Mouse (Mus musculus) hindbrain, embryonic 13.5 days (tissue): Measurements from ENCODE around the gene Rai1. TPM values are rescaled to one million over a fixed set of nuclear protein-coding genes. Genes with fewer than 3 reads are reported as not detected.

ENCODE experiments used
- ATAC-seq: fragments of 200-750 bp; cut with Nextera tagmentation; 2 replicates; pipeline ENCODE4 v1.8.0; 2017; ENCODE audit warnings: moderate TSS enrichment; ENCODE audit not compliant: low FRiP score
- H3K27ac ChIP-seq: fragments of 300-500 bp; sonication (generic); 2 replicates; pipeline ENCODE4 v1.5.1; 2015; ENCODE audit warnings: inconsistent platforms, mild to moderate bottlenecking, moderate library complexity
- H3K27me3 ChIP-seq: fragments of 300-500 bp; sonication (generic); 2 replicates; pipeline ENCODE4 v1.6.1; 2015; ENCODE audit warnings: mild to moderate bottlenecking, inconsistent platforms
- H3K36me3 ChIP-seq: fragments of 300-500 bp; sonication (generic); 2 replicates; pipeline ENCODE4 v1.6.1; 2015; ENCODE audit warnings: mild to moderate bottlenecking, inconsistent platforms
- H3K4me1 ChIP-seq: fragments of 300-500 bp; sonication (generic); replicated peaks from 2 replicates; pipeline ENCODE4 v1.6.1; 2015; ENCODE audit warnings: inconsistent platforms
- H3K4me2 ChIP-seq: fragments of 300-500 bp; sonication (generic); 2 replicates; pipeline ENCODE4 v1.6.1; 2015; ENCODE audit warnings: inconsistent platforms, mild to moderate bottlenecking, moderate library complexity
- H3K4me3 ChIP-seq: fragments of 300-500 bp; sonication (generic); 2 replicates; pipeline ENCODE4 v1.5.1; 2015; ENCODE audit warnings: mild to moderate bottlenecking, inconsistent platforms
- H3K9ac ChIP-seq: fragments of 300-500 bp; sonication (generic); 2 replicates; pipeline ENCODE4 v1.6.1; 2015; ENCODE audit warnings: mild to moderate bottlenecking, inconsistent platforms
- H3K9me3 ChIP-seq: fragments of 300-500 bp; sonication (generic); 2 replicates; pipeline ENCODE4 v1.6.1; 2016; ENCODE audit warnings: inconsistent platforms
- WGBS: fragments of 180-500 bp; shearing (Covaris S2); methylation state at CpG from one replicate; pipeline ENCODE4 v1.1.7; 2015; 5-methylcytosine and 5-hydroxymethylcytosine counted together
- polyA plus RNA-seq: library from polyadenylated mRNA; unstranded; fragments of >200 nt; fragmentation: Nextera tagmentation; extraction: Ambion mirVana; gene quantifications from 2 replicates; pipeline ENCODE4 v1.2.1, GENCODE M21; 2015

Gene Rai1
- polyA plus RNA-seq, 1 experiment from 2014 or later: 32.6 TPM

DNA sequence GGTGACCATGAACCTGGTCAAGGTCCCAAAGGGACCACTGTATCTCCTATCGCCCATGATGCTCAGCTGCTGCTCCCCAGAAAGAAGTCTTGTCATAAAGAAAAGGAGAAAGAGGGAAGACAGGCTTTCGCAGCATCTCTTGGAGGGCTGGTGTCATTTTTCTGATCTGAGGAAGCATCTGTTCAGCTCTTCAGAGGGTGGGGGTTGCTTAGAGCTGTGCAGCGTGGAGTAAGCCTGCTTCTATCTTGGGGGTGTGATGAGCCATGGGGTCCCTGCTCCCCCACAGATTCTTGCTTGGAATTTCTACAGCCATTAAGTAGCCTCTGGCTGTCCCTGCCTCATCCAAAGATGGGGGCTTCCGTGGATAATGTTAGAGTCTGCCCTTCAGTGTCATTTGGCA, 53.5 kb downstream of the Rai1 start:
- WGBS: 89% methylated on average over 4 of the region's 4 CpGs
- Histone ChIP-seq H3K4me1 (peaks cover 82% of the 10 kb centered on the region), H3K27ac (0 out of 2 replicates have a peak overlapping the region, but pooled peaks have one; percentile 32), H3K9me3 (no peaks in the 10 kb centered on the region), H3K4me3 (no peak overlapping the region), H3K27me3 (no peaks in the 10 kb centered on the region), H3K36me3 (peaks cover 14% of the 10 kb centered on the region), H3K4me2 (no peak overlapping the region), H3K9ac (0 out of 2 replicates have a peak overlapping the region, but pooled peaks have one; percentile 6)
- no peak for ATAC-seq

DNA sequence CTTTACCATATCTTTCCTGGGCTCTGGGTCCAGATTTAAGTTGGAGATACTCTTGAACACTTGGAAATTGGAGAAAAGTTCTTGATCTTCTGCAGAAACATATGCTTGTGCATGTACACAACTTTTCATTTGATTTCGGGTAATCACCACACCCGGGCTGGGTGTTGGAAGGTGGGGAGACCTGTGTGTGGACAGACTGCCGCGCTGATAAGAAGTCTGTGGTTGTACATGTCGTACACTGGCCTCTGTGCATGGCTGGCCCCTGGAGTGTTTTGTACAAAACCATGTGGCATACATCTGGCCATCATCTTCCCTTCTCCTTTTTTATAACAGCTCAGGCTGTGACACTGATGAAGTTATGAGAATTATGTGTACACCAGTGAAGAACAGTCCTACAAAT, 55.1 kb downstream of the Rai1 start:
- peak overlapping the region; percentile 81; the same call in 1 of the 2 replicates for H3K27ac ChIP-seq
- no peaks in the 10 kb centered on the region for H3K27me3 ChIP-seq
- ATAC-seq: no peak

DNA sequence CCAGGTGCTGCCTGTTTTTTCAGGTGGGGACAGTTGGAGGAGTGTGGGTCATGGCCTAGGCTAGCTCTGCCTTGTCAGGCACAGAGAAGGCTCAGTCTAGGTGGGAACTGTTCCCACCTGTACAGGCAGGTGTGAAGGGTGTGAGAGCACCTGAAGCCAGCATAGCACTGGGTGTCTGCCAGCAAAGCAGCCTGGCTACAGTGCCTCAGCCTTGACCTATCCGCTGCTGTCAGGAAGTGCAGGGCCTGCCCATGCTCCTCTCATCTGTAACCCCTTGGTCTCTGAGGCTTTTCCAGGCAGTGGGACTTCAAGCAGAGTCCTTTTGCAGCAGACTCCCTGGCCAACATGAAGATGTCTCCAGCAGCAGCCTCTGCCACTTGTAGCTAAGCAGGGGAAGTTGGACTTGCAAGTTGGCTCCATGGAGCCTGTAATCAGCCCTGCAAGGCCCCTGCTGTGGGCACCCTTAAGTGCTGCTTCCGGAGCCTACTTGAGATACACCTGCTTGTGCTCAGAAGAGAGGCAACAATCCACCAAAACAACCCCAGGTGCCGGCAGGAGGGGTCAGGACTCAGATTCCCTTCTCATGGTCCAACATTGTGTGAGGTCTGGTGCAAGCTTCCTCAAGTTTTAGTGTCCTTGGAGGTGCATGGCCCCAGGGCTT, 55.8 kb downstream of the Rai1 start:
- peaks cover 81% of the 10 kb centered on the region for H3K4me1 ChIP-seq
- peaks cover 14% of the 10 kb centered on the region for H3K36me3 ChIP-seq
- no peaks in the 10 kb centered on the region for H3K9me3 ChIP-seq
- peak overlapping the region; percentile 29; the same call in 1 of the 2 replicates for H3K9ac ChIP-seq
- no peaks in the 10 kb centered on the region for H3K27me3 ChIP-seq
- WGBS: 84% methylated on average over 3 of the region's 3 CpGs
- ATAC-seq: no peak
- H3K27ac ChIP-seq: peak overlapping the region; percentile 81
- H3K4me3 ChIP-seq: no peak overlapping the region
- no peak overlapping the region for H3K4me2 ChIP-seq

More for the DNA sequence above, 55.1 kb downstream of the Rai1 start:
- Histone ChIP-seq H3K4me1 (peaks cover 83% of the 10 kb centered on the region), H3K36me3 (peaks cover 14% of the 10 kb centered on the region), H3K4me3 (no peak overlapping the region), H3K9me3 (no peaks in the 10 kb centered on the region), H3K9ac (peak overlapping the region; percentile 29; the same call in 1 of the 2 replicates), H3K4me2 (no peak overlapping the region)
- WGBS: 90% methylated on average over 5 of the region's 5 CpGs

DNA sequence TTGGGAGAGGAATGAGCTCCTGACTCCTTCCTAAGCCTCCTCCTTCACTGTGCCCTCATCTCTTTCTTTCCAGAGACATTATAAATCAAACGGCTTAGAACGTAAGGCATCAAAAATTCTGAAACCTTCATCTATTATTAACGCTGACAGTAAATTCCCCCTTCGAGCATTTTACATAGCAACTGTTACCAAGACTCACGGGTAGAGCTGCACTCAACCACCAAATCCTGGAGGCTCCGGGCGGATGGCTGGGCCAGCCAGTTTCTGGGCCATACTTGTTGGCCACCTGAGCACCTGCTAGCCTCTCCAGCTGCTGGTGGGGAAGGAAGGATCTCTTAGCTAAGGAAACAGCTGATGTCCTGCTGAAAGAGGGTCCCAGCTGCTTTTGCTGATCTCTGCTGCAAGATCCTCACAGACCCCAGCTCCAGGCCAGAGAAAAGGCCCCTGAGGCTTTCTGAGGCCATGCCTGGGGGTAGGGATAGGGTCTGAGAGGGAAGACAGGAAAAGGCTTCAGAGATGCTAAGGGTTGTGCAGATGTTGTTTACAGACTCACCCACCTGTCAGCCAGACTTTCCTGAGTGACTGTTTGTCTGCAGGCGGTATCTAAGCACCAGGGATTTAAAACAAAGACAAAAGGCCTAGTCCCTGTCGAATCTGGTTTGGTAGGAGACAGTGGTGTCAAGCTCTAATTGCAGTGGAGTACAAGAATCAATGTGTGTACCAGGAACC, 56.5 kb downstream of the Rai1 start:
- no peak for ATAC-seq
- Histone ChIP-seq H3K27me3 (no peaks in the 10 kb centered on the region), H3K36me3 (peaks cover 14% of the 10 kb centered on the region), H3K4me1 (peaks cover 85% of the 10 kb centered on the region), H3K9me3 (no peaks in the 10 kb centered on the region), H3K9ac (peak overlapping the region; percentile 7), H3K4me2 (no peak overlapping the region), H3K4me3 (no peak overlapping the region), H3K27ac (peak overlapping the region; percentile 81)
- WGBS: 41% methylated on average over 9 of the region's 9 CpGs

DNA sequence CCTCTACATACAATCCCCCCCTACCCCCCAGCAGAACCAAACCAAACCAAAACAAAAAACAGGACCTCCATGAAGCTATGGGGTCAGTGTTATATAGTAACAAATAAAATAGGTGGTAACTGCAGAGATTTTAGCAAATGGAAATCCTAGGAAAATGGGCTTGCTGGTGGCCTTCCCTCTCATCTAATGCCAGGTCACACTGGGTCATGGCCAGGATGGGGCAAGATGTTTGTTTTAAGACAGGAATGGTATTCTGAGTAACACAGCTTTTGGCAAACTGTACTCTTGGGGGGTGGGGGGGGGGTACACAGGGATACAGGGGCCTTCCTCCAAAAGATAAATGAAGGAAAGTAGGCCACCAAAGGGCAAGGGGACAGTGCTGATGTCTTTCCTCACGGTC, 57.7 kb downstream of the Rai1 start:
- Histone ChIP-seq H3K9me3 (no peaks in the 10 kb centered on the region), H3K4me3 (no peak overlapping the region), H3K36me3 (peaks cover 6% of the 10 kb centered on the region), H3K4me1 (peaks cover 95% of the 10 kb centered on the region), H3K9ac (no peak overlapping the region), H3K27ac (peak overlapping the region; percentile 81; the same call in 1 of the 2 replicates), H3K4me2 (no peak overlapping the region), H3K27me3 (no peaks in the 10 kb centered on the region)
- 93% methylated on average over 1 of the region's 1 CpGs for WGBS
- no peak for ATAC-seq

DNA sequence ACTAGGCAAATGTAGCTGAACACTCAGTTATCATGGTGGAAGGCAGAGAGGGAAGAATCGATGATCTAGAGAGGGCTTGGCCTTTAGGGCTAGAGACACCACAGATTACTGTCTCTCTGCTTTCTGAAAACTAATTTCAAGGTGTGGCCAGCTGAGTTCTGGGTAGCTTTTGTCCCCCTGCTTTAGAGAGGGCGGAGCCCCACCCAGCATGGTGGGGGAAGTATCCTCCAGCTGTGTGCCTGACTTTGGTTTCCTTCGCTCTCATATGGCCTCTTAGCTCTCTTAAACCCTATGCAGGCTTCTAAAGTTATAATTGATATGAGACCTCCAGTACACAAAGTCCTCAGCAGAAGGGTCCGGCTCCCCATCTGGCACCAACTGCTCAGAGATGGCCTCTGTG, 58.5 kb downstream of the Rai1 start:
- Histone ChIP-seq H3K36me3 (no peaks in the 10 kb centered on the region; the same call in 1 of the 2 replicates), H3K4me3 (no peak overlapping the region), H3K4me2 (no peak overlapping the region), H3K27me3 (no peaks in the 10 kb centered on the region), H3K9ac (no peak overlapping the region), H3K27ac (no peak overlapping the region), H3K9me3 (no peaks in the 10 kb centered on the region), H3K4me1 (peaks cover 95% of the 10 kb centered on the region)
- 92% methylated on average over 4 of the region's 4 CpGs for WGBS
- ATAC-seq: no peak

DNA sequence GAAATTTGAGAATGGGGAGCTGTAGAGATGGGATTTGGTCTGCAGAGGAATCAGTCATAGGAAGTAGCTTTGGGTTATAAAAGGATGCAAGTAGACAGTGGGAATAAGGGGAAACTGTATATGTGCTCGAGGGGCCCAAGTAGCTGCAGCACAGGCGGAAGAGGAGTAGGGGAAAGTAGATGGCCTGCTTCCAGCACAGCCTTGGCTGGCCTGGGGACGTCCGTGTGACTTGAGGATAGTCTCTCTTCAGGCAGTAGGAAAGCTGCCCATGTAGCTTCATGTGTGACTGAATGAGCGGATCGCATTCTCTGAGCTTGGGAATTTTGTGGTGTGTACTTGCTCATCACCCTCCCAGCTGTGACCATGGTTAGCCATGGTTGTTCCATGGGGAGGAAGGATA, 59.6 kb downstream of the Rai1 start:
- peaks cover 96% of the 10 kb centered on the region for H3K4me1 ChIP-seq
- no peak overlapping the region for H3K4me3 ChIP-seq
- no peak overlapping the region; the same call in 1 of the 2 replicates for H3K27ac ChIP-seq
- ATAC-seq: no peak
- H3K36me3 ChIP-seq: no peaks in the 10 kb centered on the region; the same call in 1 of the 2 replicates
- WGBS: 85% methylated on average over 6 of the region's 6 CpGs
- no peaks in the 10 kb centered on the region for H3K9me3 ChIP-seq
- H3K27me3 ChIP-seq: no peaks in the 10 kb centered on the region
- no peak overlapping the region for H3K4me2 ChIP-seq
- H3K9ac ChIP-seq: no peak overlapping the region

DNA sequence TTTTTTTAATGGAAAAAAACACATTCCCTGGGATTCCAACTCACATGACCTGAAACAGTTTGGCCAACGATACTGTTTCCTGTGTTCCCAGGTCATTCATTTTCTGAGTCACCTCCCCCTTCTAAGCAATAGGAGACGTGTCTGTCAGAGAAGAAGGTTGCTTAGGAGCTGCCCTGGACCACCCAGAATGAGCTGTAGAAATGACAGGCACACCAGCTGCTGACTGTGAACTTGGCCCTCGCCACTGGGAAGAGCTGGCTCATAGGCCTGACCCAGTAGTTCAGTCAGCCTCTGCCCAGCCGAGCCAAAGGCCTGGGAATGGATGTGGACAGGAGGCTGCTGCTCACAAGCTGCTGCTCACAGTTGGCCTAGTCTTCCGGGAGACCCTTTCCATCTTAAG, 60.3 kb downstream of the Rai1 start:
- Histone ChIP-seq H3K4me2 (no peak overlapping the region), H3K4me1 (peaks cover 96% of the 10 kb centered on the region), H3K36me3 (no peaks in the 10 kb centered on the region), H3K9me3 (no peaks in the 10 kb centered on the region), H3K9ac (no peak overlapping the region), H3K4me3 (no peak overlapping the region), H3K27ac (no peak overlapping the region), H3K27me3 (no peaks in the 10 kb centered on the region)
- ATAC-seq: no peak
- 46% methylated on average over 5 of the region's 5 CpGs for WGBS

DNA sequence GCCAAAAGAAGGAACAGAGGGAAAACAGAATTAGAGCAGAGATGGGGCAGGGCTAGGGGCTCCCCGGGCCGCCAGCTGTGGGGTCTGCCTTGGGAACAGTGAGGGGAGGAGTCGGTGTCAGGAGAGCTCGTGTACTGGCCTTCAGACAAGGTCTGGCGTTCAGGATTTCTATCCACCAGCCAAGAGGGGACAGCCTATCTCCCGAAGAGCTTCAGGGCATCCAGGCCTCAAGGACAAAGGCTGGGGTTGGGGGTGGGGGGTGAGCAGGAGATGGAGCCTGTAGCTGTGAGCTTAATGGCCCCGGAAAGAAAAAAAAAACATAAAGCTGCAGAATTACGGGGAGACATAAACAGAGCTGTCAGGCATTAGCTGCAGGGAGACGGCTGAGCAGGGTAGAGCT, 64.0 kb downstream of the Rai1 start:
- 27% methylated on average over 9 of the region's 9 CpGs for WGBS
- H3K9me3 ChIP-seq: no peaks in the 10 kb centered on the region
- H3K36me3 ChIP-seq: peaks cover under 1% of the 10 kb centered on the region; the same call in 1 of the 2 replicates
- H3K27ac ChIP-seq: peak overlapping the region; percentile 83
- H3K27me3 ChIP-seq: no peaks in the 10 kb centered on the region
- H3K4me3 ChIP-seq: no peak overlapping the region
- H3K9ac ChIP-seq: peak overlapping the region; percentile 64
- H3K4me1 ChIP-seq: peaks cover 93% of the 10 kb centered on the region
- H3K4me2 ChIP-seq: no peak overlapping the region; the same call in 1 of the 2 replicates
- no peak for ATAC-seq

DNA sequence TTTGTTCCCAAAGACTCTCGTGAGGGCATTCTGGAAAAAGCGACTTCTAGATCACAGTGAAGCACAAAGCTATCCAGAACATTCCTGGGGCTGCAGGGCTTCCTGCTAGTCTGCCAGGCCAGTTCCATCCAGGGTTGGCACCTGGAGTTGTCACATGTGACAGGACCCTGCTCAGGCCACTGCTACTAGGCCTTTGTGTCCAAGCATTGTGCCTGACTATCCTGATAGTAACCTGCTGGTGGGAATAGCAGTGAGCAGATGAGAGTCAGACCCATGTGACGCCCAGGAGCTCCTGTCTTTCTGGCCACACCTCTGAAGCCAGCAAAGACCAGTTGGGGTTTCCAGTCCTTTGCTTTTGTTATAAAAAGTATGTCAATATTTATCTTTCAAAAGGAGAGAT, 67.3 kb downstream of the Rai1 start:
- Histone ChIP-seq H3K9ac (no peak overlapping the region), H3K27ac (0 out of 2 replicates have a peak overlapping the region, but pooled peaks have one; percentile 5), H3K4me1 (peaks cover 88% of the 10 kb centered on the region), H3K4me3 (no peak overlapping the region), H3K9me3 (no peaks in the 10 kb centered on the region), H3K4me2 (no peak overlapping the region), H3K36me3 (peaks cover 4% of the 10 kb centered on the region; the same call in 1 of the 2 replicates), H3K27me3 (no peaks in the 10 kb centered on the region)
- WGBS: 87% methylated on average over 3 of the region's 3 CpGs
- ATAC-seq: no peak

DNA sequence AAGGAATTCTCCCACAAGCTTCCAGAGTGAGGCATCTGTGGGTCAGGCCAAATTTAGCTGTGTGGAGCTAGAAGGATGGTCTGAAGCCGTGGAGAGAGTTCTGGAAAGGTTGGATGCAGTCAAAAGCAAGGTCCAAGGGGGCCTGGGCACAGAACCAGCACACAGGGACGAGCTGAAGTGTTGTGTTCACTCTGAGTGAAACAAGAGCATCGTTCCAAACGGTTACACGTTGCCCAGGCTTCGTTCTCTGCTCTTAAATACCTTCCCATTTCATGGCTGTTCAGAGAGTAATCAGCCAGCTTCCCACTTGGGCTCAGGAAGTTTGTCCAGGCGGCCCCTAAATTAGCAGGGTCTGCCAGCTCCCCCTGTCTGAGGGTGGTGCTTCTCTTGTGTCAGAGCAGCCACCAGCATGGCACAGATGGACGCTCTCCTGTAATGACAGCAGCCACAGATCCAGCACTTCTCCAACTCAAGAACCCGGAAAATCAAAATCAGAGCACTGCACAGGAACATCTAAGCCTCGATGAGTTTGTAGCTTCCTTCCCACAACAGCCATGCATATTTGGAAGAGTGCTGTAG, 68.9 kb downstream of the Rai1 start:
- 72% methylated on average over 10 of the region's 10 CpGs for WGBS
- Histone ChIP-seq H3K4me3 (no peak overlapping the region), H3K4me2 (no peak overlapping the region), H3K36me3 (peaks cover 4% of the 10 kb centered on the region; the same call in 1 of the 2 replicates), H3K27ac (peak overlapping the region; percentile 55), H3K4me1 (peaks cover 88% of the 10 kb centered on the region), H3K27me3 (no peaks in the 10 kb centered on the region), H3K9ac (no peak overlapping the region), H3K9me3 (no peaks in the 10 kb centered on the region)
- ATAC-seq: no peak
